ENCODE assay signal across 8 mouse cellular contexts in genomic region chr10:94115893-94116599, GRCm38 (mm10). TPM values are rescaled to one million over a fixed set of nuclear protein-coding genes. Genes with fewer than 3 reads are reported as not detected.
A peak's percentile ranks its signal among the peaks of the same experiment; 100 is the strongest.
DNase-seq lines count a peak whose midpoint lies in the region; ATAC-seq and TF ChIP-seq lines count a peak whose summit lies in the region.

No protein-coding gene starts in this region.

- no peaks in the 10 kb centered on the region for H3K9me3 ChIP-seq in heart, embryonic 13.5 days
- H3K9me3 ChIP-seq in kidney, embryonic 16.5 days (ENCODE audit: low read length): no peaks in the 10 kb centered on the region

- WGBS in heart, embryonic 13.5 days: 21% methylated on average over 6 of the region's 6 CpGs
- WGBS in kidney, embryonic 16.5 days: 18% methylated on average over 6 of the region's 6 CpGs
- WGBS in liver, adult 2 months: 8% methylated on average over 6 of the region's 6 CpGs

- H3K4me2 ChIP-seq in heart, embryonic 13.5 days: peak overlapping the region; percentile 55
- peak overlapping the region; percentile 13; the same call in 1 of the 2 replicates for H3K4me2 ChIP-seq in kidney, embryonic 16.5 days (replicated peaks; ENCODE audit: low read depth, low read length)

- no peak for TF ChIP-seq POLR2A in liver, adult 2 months (IDR thresholded peaks at IDR 0.05; ENCODE audit: extremely low read depth, insufficient read depth, low read length)

- H3K36me3 ChIP-seq in heart, embryonic 13.5 days: peaks cover 8% of the 10 kb centered on the region; the same call in 1 of the 2 replicates
- no peaks in the 10 kb centered on the region for H3K36me3 ChIP-seq in kidney, embryonic 16.5 days (ENCODE audit: insufficient read depth, low read length)
- peaks cover 20% of the 10 kb centered on the region for H3K36me3 ChIP-seq in liver, adult 2 months (ENCODE audit: control insufficient read depth, insufficient read depth, low read length)

- H3K27ac ChIP-seq in heart, embryonic 13.5 days (replicated peaks): peak overlapping the region; percentile 82
- no peak overlapping the region for H3K27ac ChIP-seq in kidney, embryonic 16.5 days (ENCODE audit: low read length)
- peak overlapping the region; percentile 46 for H3K27ac ChIP-seq in liver, adult 2 months (replicated peaks; ENCODE audit: insufficient read depth, low read depth, low read length)

- H3K4me3 ChIP-seq in heart, embryonic 13.5 days: peak overlapping the region; percentile 13; the same call in 1 of the 2 replicates
- H3K4me3 ChIP-seq in kidney, embryonic 16.5 days (ENCODE audit: low read length): no peak overlapping the region
- no peak overlapping the region for H3K4me3 ChIP-seq in liver, adult 2 months (ENCODE audit: insufficient read depth, low read depth, low read length)

- ATAC-seq in heart, embryonic 13.5 days (ENCODE audit: extremely low read depth, insufficient number of reproducible peaks, low FRiP score, low TSS enrichment): no peak
- ATAC-seq in kidney, embryonic 16.5 days (ENCODE audit: low FRiP score, low TSS enrichment): peak; percentile 87; the same call in 1 of the 2 replicates
- peak; percentile 67; the same call in 1 of the 2 replicates for ATAC-seq in monocyte, adult 5-6 weeks (replicated peaks; ENCODE audit: insufficient number of reproducible peaks, low FRiP score, low TSS enrichment, poor library complexity, severe bottlenecking)

- H3K9ac ChIP-seq in heart, embryonic 13.5 days: peak overlapping the region; percentile 58; the same call in 1 of the 2 replicates
- H3K9ac ChIP-seq in kidney, embryonic 16.5 days (replicated peaks; ENCODE audit: low read length): no peak overlapping the region
- H3K9ac ChIP-seq in liver, adult 2 months (ENCODE audit: low read depth, low read length): no peak overlapping the region

- H3K4me1 ChIP-seq in heart, embryonic 13.5 days: peaks cover 23% of the 10 kb centered on the region
- H3K4me1 ChIP-seq in kidney, embryonic 16.5 days (ENCODE audit: insufficient read depth, low read length): peaks cover 7% of the 10 kb centered on the region; the same call in 1 of the 2 replicates
- H3K4me1 ChIP-seq in liver, adult 2 months (ENCODE audit: control insufficient read depth, insufficient read depth, low read length): peaks cover 23% of the 10 kb centered on the region

- TF ChIP-seq CTCF in liver, adult 2 months (IDR thresholded peaks at IDR 0.05; ENCODE audit: low read depth, low read length): peak; percentile 23

- no peaks in the 10 kb centered on the region for H3K79me2 ChIP-seq in liver, adult 2 months (ENCODE audit: control insufficient read depth, insufficient read depth, low read length)

- no peaks in the 10 kb centered on the region for H3K27me3 ChIP-seq in heart, embryonic 13.5 days (replicated peaks)
- H3K27me3 ChIP-seq in kidney, embryonic 16.5 days (ENCODE audit: insufficient read depth, low read length): no peaks in the 10 kb centered on the region
- no peaks in the 10 kb centered on the region for H3K27me3 ChIP-seq in liver, adult 2 months (ENCODE audit: control insufficient read depth, insufficient read depth, low read length)

- DNase-seq in CD4-positive helper T cell, adult 2 months (ENCODE audit: low read depth, low spot score): peak; percentile 79
- peak; percentile 40 for DNase-seq in brain, embryonic 18.5 days (ENCODE audit: low read depth, low spot score)
- peak; percentile 60 for DNase-seq in fibroblast of lung, adult 2 months (ENCODE audit: low read depth)
- DNase-seq in liver, adult 2 months (ENCODE audit: extremely low read depth, low read depth, low spot score): peak; percentile 79
- DNase-seq in spleen, postnatal 36 days (ENCODE audit: low spot score in 2 of 2): peak; percentile 69 to 78

RNA-seq across cellular contexts. Expression of gene Nr2c1, which starts 31.8 kb away (rescaled TPM):
- polyA plus RNA-seq in heart, embryonic 13.5 days (2015; fragmentation: Nextera tagmentation; extraction: Ambion mirVana): 5.7 and 6.0 TPM in 2 replicates
- polyA plus RNA-seq in kidney, embryonic 16.5 days (2015; fragmentation: Nextera tagmentation; extraction: Ambion mirVana): 9.5 and 10.0 TPM in 2 replicates
- 6.4 and 8.3 TPM in 2 replicates for total RNA-seq in liver, adult 2 months (2014; rRNA removed)
- polyA plus RNA-seq in liver, adult 2 months (2012; rRNA removed): 3.4 and 3.7 TPM in 2 replicates
- 1.6 to 6.9 TPM (median 2.2 TPM) in 3 replicates for total RNA-seq in monocyte, adult 5-6 weeks (2017)
